Mouse (Mus musculus) skeletal muscle tissue, adult 2 months (tissue): Measurements from ENCODE around the gene Ube2v1.

Source experiments
- DNase-seq: peaks from one replicate; pipeline ENCODE4 v3.0.0-alpha.2; 2012; ENCODE audit warnings: low read depth, low spot score

Ube2v1 gene

GRCm38 (mm10) chr2:167631591-167632448 is at the start of gene Ube2v1:
Gene Ube2v1, minus strand, starts transcription at chr2:167632095.
- peak; percentile 99 for DNase-seq

- DNase-seq, result no peak
Measured at GRCm38 (mm10) chr2:167680657-167681056, 48.8 kb upstream of the Ube2v1 start.

- no peak for DNase-seq
Measured at GRCm38 (mm10) chr2:167679902-167680430, 48.1 kb upstream of the Ube2v1 start.

GRCm38 (mm10) chr2:167678600-167678999 is 46.7 kb upstream of the Ube2v1 start:
- DNase-seq, result no peak

GRCm38 (mm10) chr2:167675120-167675909 is 43.4 kb upstream of the Ube2v1 start:
- no peak for DNase-seq

GRCm38 (mm10) chr2:167672212-167672685 is 40.4 kb upstream of the Ube2v1 start:
- DNase-seq, result no peak

GRCm38 (mm10) chr2:167671101-167671633 is 39.3 kb upstream of the Ube2v1 start:
- DNase-seq, result no peak

- DNase-seq, result no peak
Measured at GRCm38 (mm10) chr2:167669398-167669797, 37.5 kb upstream of the Ube2v1 start.

GRCm38 (mm10) chr2:167668426-167668825 is 36.5 kb upstream of the Ube2v1 start:
- no peak for DNase-seq

- no peak for DNase-seq
Measured at GRCm38 (mm10) chr2:167665972-167666713, 34.2 kb upstream of the Ube2v1 start.

- no peak for DNase-seq
Measured at GRCm38 (mm10) chr2:167662713-167663112, 30.8 kb upstream of the Ube2v1 start.

GRCm38 (mm10) chr2:167661270-167662203 is 29.6 kb upstream of the Ube2v1 start, which contains the start of gene Gm20431:
Gene Gm20431, minus strand, starts transcription at chr2:167661496.
- DNase-seq, result peak; percentile 86

- no peak for DNase-seq
Measured at GRCm38 (mm10) chr2:167660611-167660971, 28.7 kb upstream of the Ube2v1 start.

GRCm38 (mm10) chr2:167659847-167660610 is 28.1 kb upstream of the Ube2v1 start:
- peak; percentile 53 for DNase-seq

- DNase-seq, result no peak
Measured at GRCm38 (mm10) chr2:167659177-167659846, 27.4 kb upstream of the Ube2v1 start.

- no peak for DNase-seq
Measured at GRCm38 (mm10) chr2:167658712-167659111, 26.8 kb upstream of the Ube2v1 start.

- DNase-seq, result no peak
Measured at GRCm38 (mm10) chr2:167657973-167658372, 26.1 kb upstream of the Ube2v1 start.

GRCm38 (mm10) chr2:167656629-167657478 is 25.0 kb upstream of the Ube2v1 start:
- no peak for DNase-seq
